Mouse (Mus musculus) layer of hippocampus, adult 9-11 months (tissue): ENCODE measurements around the gene Hscb.
"Not testable (repeated sequence)": the region's sequence is repeated elsewhere in the genome, so short reads cannot be mapped to it uniquely, and the experiment has no call there.

Source experiments
- DNase-seq: peaks from one replicate; pipeline ENCODE4 v3.0.0; 2022

Hscb gene

GRCm38 (mm10) chr5:110839678-110840365 is at the start of gene Hscb, which contains the start of gene Chek2:
TSS of gene Hscb (minus strand) at chr5:110839777.
TSS of gene Chek2 (plus strand) at chr5:110839979.
- DNase-seq: peak; percentile 98

- no peak for DNase-seq
Observed at GRCm38 (mm10) chr5:110888596-110888995, 49.0 kb upstream of the Hscb start.

- peak; percentile 80 for DNase-seq
Observed at GRCm38 (mm10) chr5:110879584-110880374, 40.2 kb upstream of the Hscb start, which contains the start of gene Ttc28. TSS of gene Ttc28 (plus strand) at chr5:110879803.

DNA sequence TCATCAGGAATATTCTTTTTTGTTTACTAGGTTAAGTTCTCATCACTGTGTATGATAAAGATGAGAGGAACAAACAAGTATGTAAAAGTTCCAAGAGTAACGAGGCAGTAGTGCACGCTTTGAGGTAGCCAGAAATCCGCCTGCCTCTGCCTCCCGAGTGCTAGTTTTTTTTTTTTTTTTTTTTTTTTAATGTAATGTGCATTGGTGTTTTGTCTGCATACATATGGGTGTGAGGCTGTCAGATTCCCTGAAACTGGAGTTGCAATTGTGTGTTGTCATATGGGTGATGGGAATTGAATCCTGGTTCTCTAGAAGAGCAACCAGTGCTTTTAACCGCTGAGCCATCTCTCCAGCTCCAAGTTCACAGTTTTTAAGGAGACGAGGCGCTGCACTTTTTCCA is 39.5 kb upstream of the Hscb start:
- no peak for DNase-seq

DNA sequence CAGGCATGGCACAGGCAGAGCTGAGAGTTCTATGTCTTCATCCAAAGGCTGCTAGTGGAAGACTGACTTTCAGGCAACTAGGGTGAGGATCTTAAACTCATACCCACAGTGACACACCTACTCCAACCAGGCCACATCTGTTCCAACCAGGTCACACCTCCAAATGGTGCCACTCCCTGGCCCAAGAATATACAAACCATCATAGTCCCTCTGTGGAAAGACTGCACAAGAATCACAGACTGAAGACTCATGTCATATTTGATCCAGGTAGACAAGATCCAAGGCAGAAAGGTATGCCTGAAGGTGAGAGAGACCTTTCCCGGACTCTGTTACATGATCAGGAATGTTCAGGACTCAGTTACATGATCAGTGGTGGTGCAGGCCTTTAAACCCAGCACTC is 38.9 kb upstream of the Hscb start:
- not testable (repeated sequence) for DNase-seq

- no peak for DNase-seq
Observed at GRCm38 (mm10) chr5:110877666-110878505, 38.3 kb upstream of the Hscb start.

DNA sequence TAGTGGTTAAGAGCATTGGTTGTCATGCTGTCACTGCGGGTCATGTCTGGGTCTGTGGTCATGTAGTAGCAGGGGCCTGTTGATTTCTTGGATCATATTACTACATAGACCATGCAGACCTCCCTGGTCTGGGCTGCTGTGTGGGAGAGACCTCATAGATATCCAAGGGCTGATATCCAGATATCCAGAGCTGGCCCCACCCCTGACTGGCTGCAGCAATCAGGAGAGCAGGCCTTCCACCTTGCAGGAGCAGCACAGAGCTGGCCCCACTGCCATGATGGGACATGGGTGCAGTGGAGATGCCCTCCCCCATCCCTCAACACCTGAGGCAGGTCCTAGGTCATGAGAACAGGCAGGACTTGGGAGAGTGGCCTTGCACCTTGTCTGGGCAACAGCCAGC is 35.7 kb upstream of the Hscb start:
- DNase-seq: no peak

DNA sequence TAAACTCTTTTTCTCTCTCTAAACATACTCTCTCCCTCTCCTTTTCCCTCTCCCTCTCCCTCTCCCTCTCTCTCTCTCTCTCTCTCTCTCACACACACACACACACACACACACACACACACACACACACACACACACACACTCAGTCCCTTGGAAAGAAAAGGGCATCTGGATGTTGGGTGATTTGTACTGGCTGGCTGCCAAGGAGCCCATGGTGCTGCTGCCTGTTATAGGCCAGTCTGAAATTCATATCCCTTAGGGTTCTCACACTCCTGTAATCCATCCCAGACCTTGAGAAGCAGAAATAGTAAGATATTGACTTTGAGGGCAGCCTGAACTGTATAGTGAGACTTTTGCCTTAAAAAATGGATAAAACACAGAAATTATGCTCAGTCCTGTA is 35.1 kb upstream of the Hscb start:
- DNase-seq: no peak

GRCm38 (mm10) chr5:110873160-110873559 is 33.6 kb upstream of the Hscb start:
- no peak for DNase-seq

- DNase-seq: peak; percentile 14
Observed at GRCm38 (mm10) chr5:110869242-110869669, 29.7 kb upstream of the Hscb start.

DNA sequence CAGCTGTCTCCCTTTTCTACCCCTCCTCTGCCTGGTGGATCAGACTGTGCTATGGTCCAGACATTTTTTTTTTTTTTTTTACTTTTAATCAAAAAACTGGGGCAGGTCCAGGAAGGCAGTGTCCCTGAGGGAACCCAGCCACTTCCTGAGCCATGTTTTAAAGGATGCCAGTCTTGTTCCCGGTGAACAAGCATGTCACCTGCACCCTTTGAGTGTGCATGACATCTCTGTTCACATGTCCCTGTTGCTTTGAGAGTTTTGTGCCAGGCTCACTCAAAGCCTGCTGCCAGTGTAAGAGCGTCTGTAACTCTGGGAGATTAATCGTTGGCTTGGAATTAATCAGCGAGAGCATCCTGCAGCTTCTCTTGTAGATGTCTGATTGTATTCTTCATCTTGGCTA is 28.9 kb upstream of the Hscb start:
- DNase-seq: no peak

- no peak for DNase-seq
Observed at GRCm38 (mm10) chr5:110860445-110860844, 20.9 kb upstream of the Hscb start.

DNA sequence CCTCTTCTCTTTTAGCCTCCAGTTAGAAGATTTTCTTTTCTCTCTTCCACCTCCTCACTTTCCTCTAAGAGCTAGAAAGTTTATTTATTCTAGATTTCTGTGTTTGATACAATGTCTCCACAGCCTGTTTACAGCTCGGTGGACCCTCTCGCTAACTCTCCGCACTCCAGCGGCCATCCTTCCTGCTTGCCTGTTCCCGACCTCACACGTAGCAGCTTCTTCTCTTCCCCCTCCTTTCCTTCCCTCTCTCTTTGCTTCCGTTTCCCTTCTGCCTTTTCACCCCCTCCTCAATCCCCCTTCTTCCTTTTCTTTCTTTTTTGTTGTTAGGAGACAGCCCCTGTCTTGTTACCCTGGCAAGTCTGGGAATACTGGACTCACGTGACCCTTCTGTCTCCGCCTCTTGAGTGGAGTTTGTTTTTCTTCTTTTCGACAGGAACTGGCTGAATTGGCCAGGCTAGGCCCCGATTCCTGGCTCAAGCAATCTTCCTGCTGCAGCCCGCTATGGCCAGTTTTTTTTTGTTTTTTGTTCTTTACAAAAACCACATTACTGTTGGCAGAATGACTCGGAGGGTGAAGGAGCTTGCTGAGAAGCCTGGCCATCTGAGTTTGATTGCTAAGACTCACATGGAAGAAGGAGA is 19.6 kb upstream of the Hscb start:
- peak; percentile 37 for DNase-seq

GRCm38 (mm10) chr5:110857091-110857490 is 17.5 kb upstream of the Hscb start:
- no peak for DNase-seq

GRCm38 (mm10) chr5:110852990-110853389 is 13.4 kb upstream of the Hscb start:
- DNase-seq: no peak

DNA sequence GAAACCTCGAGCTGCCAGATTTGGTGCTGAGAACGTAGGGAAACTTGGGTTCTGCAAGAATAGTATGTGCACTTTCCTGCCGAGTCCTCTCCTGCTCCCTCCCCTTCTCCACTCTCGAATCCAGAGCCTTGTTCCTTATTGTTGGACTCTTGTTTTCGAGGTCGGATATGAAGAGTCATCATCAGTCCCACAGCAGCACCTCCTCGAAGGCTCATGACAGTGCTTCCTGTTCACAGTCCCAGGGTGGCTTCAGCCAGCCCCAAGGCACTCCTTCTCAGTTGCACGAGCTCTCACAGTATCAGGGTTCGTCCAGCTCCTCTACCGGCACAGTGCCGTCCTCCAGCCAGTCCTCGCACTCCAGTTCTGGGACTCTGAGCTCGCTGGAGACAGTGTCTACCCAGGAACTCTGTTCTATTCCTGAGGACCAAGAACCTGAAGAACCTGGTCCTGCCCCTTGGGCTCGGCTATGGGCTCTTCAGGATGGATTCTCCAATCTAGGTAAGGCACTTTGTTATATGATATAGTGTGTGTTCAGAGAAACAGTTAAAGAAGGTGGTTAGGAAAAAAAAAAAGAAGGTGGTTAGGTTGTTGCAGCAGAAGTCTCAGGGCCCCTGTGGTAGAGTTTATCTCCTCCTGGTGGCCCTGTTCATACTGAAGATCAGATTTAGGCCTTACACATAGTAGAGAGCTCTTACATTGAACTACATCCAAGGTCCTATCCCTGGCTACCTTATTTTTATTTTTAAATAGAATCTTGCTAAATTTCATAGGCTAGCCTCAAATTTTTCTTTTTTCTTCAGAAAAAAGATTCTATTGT is 1.7 kb upstream of the Hscb start:
- DNase-seq: no peak

DNA sequence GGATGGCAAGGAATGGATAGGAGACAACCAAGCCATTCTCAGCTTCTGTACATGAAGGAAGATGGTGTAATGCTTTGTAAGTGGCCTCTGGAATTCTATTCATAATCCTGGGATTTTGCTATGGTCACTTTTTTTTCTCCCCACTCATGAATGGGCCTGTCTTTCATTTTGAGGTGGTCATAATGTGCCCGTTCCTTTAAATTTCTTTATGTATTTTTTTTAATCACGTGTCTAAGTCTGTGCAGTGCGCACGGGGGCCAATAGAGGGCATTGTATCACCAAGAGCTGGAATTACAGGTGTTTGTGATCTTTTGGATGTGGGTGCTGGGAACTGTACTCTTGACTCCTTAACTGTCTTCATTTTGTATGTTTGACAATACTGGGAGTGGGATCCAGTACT is 888 bp upstream of the Hscb start:
- DNase-seq: peak; percentile 14

DNA sequence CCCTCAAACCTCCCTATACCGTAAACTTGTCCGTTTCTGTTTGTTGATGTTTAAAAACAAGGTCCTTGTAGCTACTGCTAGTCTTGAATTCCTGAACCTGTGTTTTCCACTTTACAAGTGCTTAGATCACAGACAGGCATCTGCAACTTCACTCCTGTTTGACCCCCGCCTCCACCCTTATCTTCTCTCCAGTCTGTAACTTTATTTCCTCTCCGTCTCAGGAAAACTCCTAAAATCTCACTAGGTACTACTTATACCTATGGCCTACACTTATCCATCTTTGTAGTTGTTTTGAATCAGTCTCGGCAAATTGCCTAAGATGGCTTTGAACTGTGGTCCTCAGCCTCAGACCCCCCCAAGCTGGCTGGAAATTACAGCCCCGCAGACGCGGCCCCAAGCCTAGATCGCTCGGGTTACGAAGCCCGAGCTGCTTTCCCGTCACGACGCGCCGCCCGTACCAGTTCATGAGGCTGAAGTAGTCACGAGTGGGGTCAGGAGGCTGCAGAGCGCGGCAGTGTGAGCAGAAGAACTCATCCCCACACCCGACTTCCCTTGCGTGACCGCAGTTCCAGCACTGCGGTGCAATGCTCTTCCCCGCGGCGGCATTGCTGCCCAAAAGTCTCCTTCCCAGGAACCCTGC is 419 bp downstream of the Hscb start:
- no peak for DNase-seq

DNA sequence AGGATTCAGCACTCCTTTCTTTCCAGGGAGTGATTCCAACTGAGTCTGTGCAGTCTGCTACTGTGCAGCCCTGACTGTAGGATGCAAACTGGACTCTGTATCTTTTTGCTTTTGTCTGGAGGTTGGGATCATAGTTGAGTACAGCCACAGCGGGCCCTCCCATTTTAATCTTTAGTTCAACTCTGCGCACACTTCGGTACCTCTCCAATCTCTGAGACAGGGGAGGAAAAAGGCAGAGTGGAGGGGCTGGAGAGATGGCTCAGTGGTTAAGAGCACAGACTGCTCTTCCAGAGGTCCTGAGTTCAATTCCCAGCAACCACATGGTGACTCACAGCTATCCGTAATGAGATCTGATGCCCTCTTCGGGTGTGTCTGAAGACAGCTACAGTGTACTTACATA is 1.6 kb downstream of the Hscb start:
- not testable (repeated sequence) for DNase-seq

DNA sequence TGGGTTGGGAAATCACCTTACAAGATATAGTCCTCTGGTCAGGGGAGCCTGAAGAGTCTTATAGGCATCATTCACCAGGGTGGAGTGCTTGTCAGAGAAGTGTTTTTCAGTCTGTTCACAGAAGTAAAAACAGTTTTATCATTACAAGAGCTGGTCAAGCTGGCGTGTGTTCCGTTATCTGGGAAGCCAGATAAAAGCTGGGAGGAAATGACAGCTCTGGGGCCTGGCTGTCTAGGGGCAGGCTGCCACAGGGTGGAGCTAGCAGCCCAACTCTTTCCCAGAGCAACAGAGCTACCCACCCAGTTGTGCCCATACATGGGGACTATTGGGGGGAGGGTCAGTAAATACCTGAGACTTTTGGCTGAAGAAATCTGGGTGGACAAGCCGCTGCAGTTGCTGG is 3.6 kb downstream of the Hscb start:
- peak; percentile 16 for DNase-seq

DNA sequence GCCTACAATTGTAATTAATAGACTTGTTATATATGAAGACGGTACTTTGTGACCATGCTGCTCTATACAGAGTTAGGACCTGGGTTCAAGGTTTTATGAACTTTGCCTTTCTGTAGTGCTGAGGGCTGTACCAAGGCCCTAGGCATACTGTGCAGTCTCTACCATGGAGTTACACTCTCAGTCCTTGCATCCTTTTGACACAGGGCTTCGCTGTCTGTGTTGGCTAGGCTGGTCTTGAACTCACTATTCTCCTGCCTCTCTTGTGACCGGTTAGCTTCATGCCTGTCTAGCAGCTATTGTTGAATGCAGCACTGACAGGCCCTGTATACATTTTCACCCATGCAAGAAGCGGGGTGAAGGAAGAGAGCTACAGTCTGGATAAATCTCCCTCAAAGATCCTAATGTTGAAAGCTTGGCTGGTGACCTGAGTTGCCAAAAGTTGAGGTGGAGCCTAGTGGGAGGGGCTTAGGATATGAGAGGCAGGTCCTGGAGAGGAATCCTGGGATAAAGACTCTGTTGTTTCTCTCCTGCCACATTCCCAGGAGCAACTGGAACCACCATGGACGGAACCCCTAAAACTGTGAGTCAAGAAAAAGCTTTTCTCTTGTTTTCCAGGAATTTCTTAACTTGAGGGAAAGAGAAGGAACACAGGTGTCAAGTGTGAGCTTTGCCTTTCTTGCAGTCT is 8.4 kb downstream of the Hscb start:
- no peak for DNase-seq
